Mouse (Mus musculus) hindbrain, embryonic 14.5 days (tissue): ENCODE measurements at regions not wholly inside any gene's neighbourhood (a gene's known extent, or its start where the extent isn't known, plus 50 kb on each side); places are given as distances from the start of the nearest gene placed in this dataset.

Experiments used
- ATAC-seq: fragments of 200-750 bp; cut with Nextera tagmentation; 2 replicates; pipeline ENCODE4 v1.8.0; 2017; ENCODE audit warnings: moderate number of reproducible peaks, mild to moderate bottlenecking, moderate TSS enrichment, moderate library complexity; ENCODE audit not compliant: low FRiP score
- DNase-seq: peaks from one replicate; pipeline ENCODE4 v3.0.0-alpha.2; 2015; ENCODE audit warnings: low spot score
- H3K27ac ChIP-seq: fragments of 300-500 bp; sonication (generic); 2 replicates; pipeline ENCODE4 v1.5.1; 2014; ENCODE audit warnings: mild to moderate bottlenecking, moderate library complexity
- H3K27me3 ChIP-seq: fragments of 300-500 bp; sonication (generic); 2 replicates; pipeline ENCODE4 v1.6.1; 2014; ENCODE audit warnings: mild to moderate bottlenecking, low read length, mixed read lengths; ENCODE audit not compliant: control insufficient read depth, insufficient read depth
- H3K36me3 ChIP-seq: fragments of 300-500 bp; sonication (generic); replicated peaks from 2 replicates; pipeline ENCODE4 v1.6.1; 2014; ENCODE audit not compliant: control insufficient read depth, insufficient read depth
- H3K4me1 ChIP-seq: fragments of 300-500 bp; sonication (generic); replicated peaks from 2 replicates; pipeline ENCODE4 v1.6.1; 2014; ENCODE audit warnings: antibody characterized with exemption, low read length, mixed read lengths; ENCODE audit not compliant: control insufficient read depth, insufficient read depth
- H3K4me2 ChIP-seq: fragments of 300-500 bp; sonication (generic); replicated peaks from 2 replicates; pipeline ENCODE4 v1.6.1; 2014; ENCODE audit warnings: mild to moderate bottlenecking, moderate library complexity
- H3K4me3 ChIP-seq: fragments of 300-500 bp; sonication (generic); replicated peaks from 2 replicates; pipeline ENCODE4 v1.5.1; 2014; ENCODE audit warnings: mild to moderate bottlenecking, low read length
- H3K9ac ChIP-seq: fragments of 300-500 bp; sonication (generic); 2 replicates; pipeline ENCODE4 v1.6.1; 2014
- H3K9me3 ChIP-seq: fragments of 300-500 bp; sonication (generic); 2 replicates; pipeline ENCODE4 v1.6.1; 2016; ENCODE audit warnings: low read length; ENCODE audit not compliant: control insufficient read depth
- WGBS: fragments of 180-500 bp; shearing (Covaris S2); extraction: QIAGEN DNeasy Blood & Tissue Kit; methylation state at CpG from one replicate; pipeline ENCODE4 v1.1.7; 2014; 5-methylcytosine and 5-hydroxymethylcytosine counted together

GRCm38 (mm10) chr11:22635021-22635420 is 123.1 kb downstream of the Tmem17 start:
- no peak overlapping the region for H3K4me3 ChIP-seq
- H3K27ac ChIP-seq: no peak overlapping the region
- H3K27me3 ChIP-seq: no peaks in the 10 kb centered on the region
- H3K4me1 ChIP-seq: peaks cover 4% of the 10 kb centered on the region; the same call in 1 of the 2 replicates
- DNase-seq: no peak
- no peak overlapping the region for H3K9ac ChIP-seq
- no peaks in the 10 kb centered on the region for H3K9me3 ChIP-seq
- no peaks in the 10 kb centered on the region for H3K36me3 ChIP-seq
- WGBS: 51% methylated on average over 2 of the region's 2 CpGs
- no peak for ATAC-seq
- H3K4me2 ChIP-seq: no peak overlapping the region

GRCm38 (mm10) chr11:22636321-22636720 is 124.4 kb downstream of the Tmem17 start:
- Histone ChIP-seq H3K9ac (no peak overlapping the region), H3K36me3 (no peaks in the 10 kb centered on the region), H3K4me3 (no peak overlapping the region), H3K4me2 (no peak overlapping the region), H3K27ac (no peak overlapping the region), H3K4me1 (peaks cover 4% of the 10 kb centered on the region; the same call in 1 of the 2 replicates), H3K27me3 (no peaks in the 10 kb centered on the region), H3K9me3 (no peaks in the 10 kb centered on the region)
- ATAC-seq (no peak), DNase-seq (no peak)
- 57% methylated on average over 7 of the region's 7 CpGs for WGBS

- WGBS: 81% methylated on average over 9 of the region's 9 CpGs
- Histone ChIP-seq H3K4me2 (no peak overlapping the region), H3K9me3 (0 out of 2 replicates have a peak, but pooled peaks cover 3% of the 10 kb centered on the region), H3K4me3 (no peak overlapping the region), H3K27ac (peak overlapping the region; percentile 21; the same call in 1 of the 2 replicates), H3K36me3 (no peaks in the 10 kb centered on the region), H3K27me3 (no peaks in the 10 kb centered on the region), H3K9ac (no peak overlapping the region), H3K4me1 (0 out of 2 replicates have a peak, but pooled peaks cover under 1% of the 10 kb centered on the region)
- ATAC-seq: no peak
- DNase-seq: no peak
Observed at GRCm38 (mm10) chr11:22636761-22637557, 125.1 kb downstream of the Tmem17 start.

GRCm38 (mm10) chr11:22638171-22638570 is 126.3 kb downstream of the Tmem17 start:
- Histone ChIP-seq H3K9me3 (0 out of 2 replicates have a peak, but pooled peaks cover 3% of the 10 kb centered on the region), H3K4me2 (no peak overlapping the region), H3K4me1 (no peaks in the 10 kb centered on the region), H3K36me3 (no peaks in the 10 kb centered on the region), H3K27me3 (no peaks in the 10 kb centered on the region), H3K27ac (no peak overlapping the region), H3K4me3 (no peak overlapping the region), H3K9ac (no peak overlapping the region)
- 75% methylated on average over 6 of the region's 6 CpGs for WGBS
- DNase-seq (no peak), ATAC-seq (peak; percentile 51; the same call in 1 of the 2 replicates)

GRCm38 (mm10) chr11:22638700-22639099 is 126.8 kb downstream of the Tmem17 start:
- ATAC-seq (no peak), DNase-seq (no peak)
- Histone ChIP-seq H3K9ac (no peak overlapping the region), H3K27ac (no peak overlapping the region), H3K9me3 (0 out of 2 replicates have a peak, but pooled peaks cover 3% of the 10 kb centered on the region), H3K4me2 (no peak overlapping the region), H3K27me3 (no peaks in the 10 kb centered on the region), H3K4me1 (no peaks in the 10 kb centered on the region), H3K36me3 (no peaks in the 10 kb centered on the region), H3K4me3 (no peak overlapping the region)
- 75% methylated on average over 2 of the region's 2 CpGs for WGBS

GRCm38 (mm10) chr11:22640371-22640990 is 128.6 kb downstream of the Tmem17 start:
- no peaks in the 10 kb centered on the region for H3K36me3 ChIP-seq
- no peak for ATAC-seq
- WGBS: 45% methylated on average over 3 of the region's 3 CpGs

GRCm38 (mm10) chr11:22641450-22641849 is 129.6 kb downstream of the Tmem17 start:
- 94% methylated on average over 1 of the region's 1 CpGs for whole genome bisulfite sequencing
- Histone ChIP-seq H3K4me1 (no peaks in the 10 kb centered on the region), H3K27ac (no peak overlapping the region), H3K27me3 (no peaks in the 10 kb centered on the region), H3K36me3 (no peaks in the 10 kb centered on the region), H3K9ac (no peak overlapping the region), H3K4me2 (no peak overlapping the region), H3K9me3 (0 out of 2 replicates have a peak, but pooled peaks cover 3% of the 10 kb centered on the region), H3K4me3 (no peak overlapping the region)
- DNase-seq: no peak
- ATAC-seq: no peak

More at GRCm38 (mm10) chr11:22640371-22640990, 128.6 kb downstream of the Tmem17 start:
- Histone ChIP-seq H3K27me3 (no peaks in the 10 kb centered on the region), H3K27ac (no peak overlapping the region), H3K4me2 (no peak overlapping the region), H3K4me1 (no peaks in the 10 kb centered on the region), H3K9me3 (0 out of 2 replicates have a peak, but pooled peaks cover 3% of the 10 kb centered on the region), H3K9ac (no peak overlapping the region), H3K4me3 (no peak overlapping the region)
- DNase-seq: no peak

GRCm38 (mm10) chr11:22644010-22644625 is 132.2 kb downstream of the Tmem17 start:
- ATAC-seq (no peak), DNase-seq (peak; percentile 35)

GRCm38 (mm10) chr11:22644877-22645276 is 133.0 kb downstream of the Tmem17 start:
- Histone ChIP-seq H3K4me2 (no peak overlapping the region), H3K9ac (no peak overlapping the region), H3K4me3 (no peak overlapping the region), H3K27ac (no peak overlapping the region), H3K36me3 (no peaks in the 10 kb centered on the region), H3K9me3 (0 out of 2 replicates have a peak, but pooled peaks cover 3% of the 10 kb centered on the region), H3K27me3 (no peaks in the 10 kb centered on the region), H3K4me1 (no peaks in the 10 kb centered on the region)
- DNase-seq (no peak), ATAC-seq (no peak)
- WGBS: 68% methylated on average over 1 of the region's 1 CpGs

More at GRCm38 (mm10) chr11:22644010-22644625, 132.2 kb downstream of the Tmem17 start:
- no peak overlapping the region for H3K9ac ChIP-seq
- no peak overlapping the region for H3K4me2 ChIP-seq
- no peak overlapping the region for H3K27ac ChIP-seq
- no peaks in the 10 kb centered on the region for H3K4me1 ChIP-seq
- no peak overlapping the region for H3K4me3 ChIP-seq
- 0 out of 2 replicates have a peak, but pooled peaks cover 3% of the 10 kb centered on the region for H3K9me3 ChIP-seq
- no peaks in the 10 kb centered on the region for H3K27me3 ChIP-seq
- WGBS: 62% methylated on average over 3 of the region's 3 CpGs
- no peaks in the 10 kb centered on the region for H3K36me3 ChIP-seq
